Mouse (Mus musculus) embryonic fibroblast, embryonic 13.5 days (primary cell): ENCODE results near the gene Akap8. TPM values are rescaled to one million over a fixed set of nuclear protein-coding genes. Genes with fewer than 3 reads are reported as not detected.

Source experiments
- H3K27ac ChIP-seq: 2 replicates; pipeline ENCODE4 v1.5.1; 2012; ENCODE audit warnings: low read length, control low read depth, inconsistent platforms; ENCODE audit not compliant: insufficient read depth
- H3K4me1 ChIP-seq: 2 replicates; pipeline ENCODE4 v1.6.1; 2011; ENCODE audit warnings: low read length; ENCODE audit not compliant: control insufficient read depth, insufficient read depth
- H3K4me3 ChIP-seq: 2 replicates; pipeline ENCODE4 v1.5.1; 2011; ENCODE audit warnings: mild to moderate bottlenecking, control low read depth, low read length; ENCODE audit not compliant: insufficient read depth
- CTCF ChIP-seq: IDR thresholded peaks from 2 replicates; pipeline ENCODE4 v1.5.1; 2011; ENCODE audit warnings: mild to moderate bottlenecking, control low read depth, low read length, moderate library complexity, borderline replicate concordance; ENCODE audit not compliant: insufficient read depth
- POLR2A ChIP-seq: IDR thresholded peaks from 2 replicates; pipeline ENCODE4 v1.6.1; 2011; ENCODE audit warnings: low read depth, mild to moderate bottlenecking, control low read depth, low read length, moderate library complexity
- polyA plus RNA-seq: library from polyadenylated mRNA; stranded (reverse); fragments of >200 nt; gene quantifications from 2 replicates; pipeline ENCODE4 v1.2.4, GENCODE M21; 2011; ENCODE audit warnings: low read depth; ENCODE audit not compliant: missing spikeins, insufficient read length

The Akap8 gene
- polyA plus RNA-seq, 1 experiment, result 61.9 TPM

DNA sequence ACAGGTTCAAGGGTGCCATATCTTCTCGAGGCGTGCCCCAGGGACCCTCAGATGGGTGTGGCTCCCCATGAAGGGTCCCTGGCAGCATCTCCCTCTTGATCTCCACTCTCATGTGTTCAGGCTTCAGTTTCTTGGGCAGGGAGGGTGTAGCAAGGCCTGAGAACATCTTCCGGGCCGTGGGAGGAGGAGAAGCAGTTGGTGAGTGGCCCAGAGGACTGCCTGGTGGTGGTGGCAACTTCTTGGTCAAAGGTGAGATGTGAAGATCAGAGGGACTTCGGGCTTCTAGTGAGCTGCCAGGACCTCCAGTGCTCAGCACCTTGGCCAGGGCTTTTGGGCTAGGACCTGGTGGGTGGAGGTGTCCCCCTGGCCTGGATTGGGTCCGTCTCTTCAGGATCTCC is 37.9 kb upstream of the Akap8 start:
- no peak overlapping the region for H3K27ac ChIP-seq
- H3K4me3 ChIP-seq, result no peak overlapping the region
- H3K4me1 ChIP-seq, result 0 out of 2 replicates have a peak, but pooled peaks cover 2% of the 10 kb centered on the region
- TF ChIP-seq CTCF (no peak), POLR2A (no peak)

DNA sequence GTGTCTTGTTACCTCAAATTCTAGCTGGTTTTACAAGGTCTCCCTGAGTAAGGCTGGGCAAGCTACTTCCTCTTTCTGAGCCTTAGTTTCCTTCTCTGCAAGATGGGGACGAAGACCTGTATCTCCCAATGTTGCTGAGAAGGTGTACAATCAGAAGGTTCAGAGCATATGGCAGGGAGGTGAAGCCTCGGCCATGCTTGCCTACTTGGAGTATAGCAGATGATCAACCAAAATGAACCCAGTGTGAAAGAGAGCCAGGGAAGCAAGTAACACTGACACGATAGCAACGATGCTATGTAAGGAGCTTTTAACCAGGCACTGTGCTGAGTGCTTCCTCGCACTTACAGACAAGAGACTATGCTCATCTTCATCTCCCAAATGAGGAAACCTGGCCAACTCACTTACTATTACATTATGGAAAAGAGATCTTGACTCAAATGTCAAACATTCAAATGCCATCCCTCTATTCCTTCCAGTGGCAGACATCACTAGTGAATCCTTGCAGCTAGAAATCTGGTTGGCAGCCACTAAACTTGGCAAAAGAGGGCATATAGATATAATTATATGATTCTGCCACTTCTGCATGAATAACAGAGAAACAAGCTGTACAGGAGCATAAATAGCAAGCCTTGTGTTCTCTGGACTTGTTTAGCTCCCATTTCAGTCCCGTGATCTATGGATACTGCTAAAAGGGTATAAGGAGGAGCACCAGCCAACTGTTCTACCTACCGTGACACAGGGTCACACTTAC is 37.3 kb upstream of the Akap8 start:
- TF ChIP-seq POLR2A (no peak), CTCF (no peak)
- Histone ChIP-seq H3K4me3 (no peak overlapping the region), H3K27ac (no peak overlapping the region), H3K4me1 (0 out of 2 replicates have a peak, but pooled peaks cover 2% of the 10 kb centered on the region)

DNA sequence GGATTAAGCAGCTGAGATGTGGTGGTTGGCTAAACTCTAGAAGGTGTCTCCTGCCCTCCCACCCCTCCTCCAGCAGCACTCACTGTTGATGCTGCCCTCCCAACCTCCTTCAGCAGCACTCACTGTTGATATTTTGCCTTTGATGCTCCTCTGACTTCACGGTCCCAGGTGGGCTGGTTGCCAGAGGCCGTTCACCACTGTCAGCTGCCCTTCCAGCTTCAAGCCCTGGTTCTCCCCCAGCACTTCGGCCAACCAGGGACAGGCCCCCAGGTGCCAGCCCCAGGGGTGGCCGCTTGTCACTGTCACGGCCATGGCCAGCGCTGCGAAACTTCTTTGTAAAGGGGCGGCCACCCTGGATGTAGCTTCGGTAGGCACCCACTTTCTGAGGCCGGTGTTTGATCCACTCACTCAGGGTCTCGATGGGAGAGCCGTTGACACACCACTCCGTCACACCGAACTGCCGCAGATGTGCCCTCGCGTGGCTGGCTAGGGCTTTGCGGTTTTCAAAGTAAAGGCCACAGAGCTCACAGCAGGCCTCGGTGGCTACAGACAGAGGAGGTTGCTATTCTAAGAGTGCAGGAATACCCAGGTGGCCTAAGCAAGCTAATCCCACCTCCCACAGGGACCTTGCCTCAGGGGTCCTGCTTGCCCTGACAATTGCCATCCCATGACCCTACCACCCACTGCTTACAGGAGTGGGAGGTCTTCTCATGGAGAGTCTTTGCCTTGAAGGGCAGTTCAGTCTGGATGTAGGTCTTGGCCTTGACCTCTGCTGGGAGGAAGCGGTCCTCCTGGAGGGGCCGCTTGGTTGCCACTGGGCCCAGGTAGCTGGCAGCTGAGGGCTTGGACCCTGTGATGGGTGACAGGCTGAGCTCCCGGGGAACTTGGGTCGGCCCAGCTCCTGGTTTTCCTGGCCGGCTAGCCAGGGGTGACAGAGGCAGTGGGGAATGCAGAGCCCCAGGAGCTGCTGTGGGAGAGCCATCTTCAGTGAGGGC is 36.0 kb upstream of the Akap8 start:
- no peak overlapping the region for H3K4me3 ChIP-seq
- H3K27ac ChIP-seq, result no peak overlapping the region

DNA sequence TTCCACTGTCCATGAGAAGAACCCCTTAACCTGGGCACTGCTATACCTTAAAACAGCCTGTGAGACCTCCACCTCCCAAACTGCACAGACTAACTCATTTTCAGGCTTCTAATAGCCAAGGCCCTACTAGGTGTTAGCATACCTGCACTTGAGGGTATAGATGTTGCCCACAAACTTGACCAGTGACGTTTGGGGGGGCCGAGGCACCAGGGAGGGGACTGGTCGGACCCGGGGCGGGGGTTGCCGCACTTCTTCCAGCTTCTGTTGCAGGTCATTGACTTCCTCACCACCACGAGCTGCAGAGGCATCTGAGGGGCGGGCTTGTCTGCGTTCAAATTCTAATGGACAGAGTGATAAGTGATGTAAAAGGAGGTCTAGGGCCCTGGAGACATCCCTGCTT is 35.2 kb upstream of the Akap8 start:
- TF ChIP-seq CTCF, result no peak
- no peak for TF ChIP-seq POLR2A

More for the DNA sequence above, 36.0 kb upstream of the Akap8 start:
- no peak for TF ChIP-seq POLR2A
- TF ChIP-seq CTCF, result no peak
- no peaks in the 10 kb centered on the region for H3K4me1 ChIP-seq

DNA sequence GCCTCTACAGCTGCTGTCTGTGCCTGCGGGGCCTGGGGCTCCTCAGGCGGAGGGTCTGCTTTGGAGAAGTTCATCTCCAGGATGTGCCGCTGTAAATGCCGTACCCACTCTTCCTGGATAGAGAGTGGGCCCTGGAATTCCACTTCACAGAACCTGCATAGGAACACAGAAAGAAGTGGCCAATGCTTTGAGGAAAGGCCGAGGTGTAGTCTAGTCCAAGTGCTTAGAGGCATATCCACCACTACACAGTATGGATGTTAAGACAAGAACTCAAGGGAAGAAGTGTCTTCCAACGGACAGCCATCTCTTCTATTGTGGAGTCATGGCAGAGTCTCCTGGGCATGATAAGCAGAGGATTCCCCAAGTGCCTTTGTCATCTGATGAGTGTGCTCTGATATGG is 34.0 kb upstream of the Akap8 start:
- no peak overlapping the region for H3K27ac ChIP-seq
- TF ChIP-seq CTCF, result no peak
- no peak for TF ChIP-seq POLR2A
- no peaks in the 10 kb centered on the region for H3K4me1 ChIP-seq
- H3K4me3 ChIP-seq, result no peak overlapping the region

More for the DNA sequence above, 35.2 kb upstream of the Akap8 start:
- no peak overlapping the region for H3K27ac ChIP-seq
- H3K4me1 ChIP-seq, result no peaks in the 10 kb centered on the region
- no peak overlapping the region for H3K4me3 ChIP-seq

DNA sequence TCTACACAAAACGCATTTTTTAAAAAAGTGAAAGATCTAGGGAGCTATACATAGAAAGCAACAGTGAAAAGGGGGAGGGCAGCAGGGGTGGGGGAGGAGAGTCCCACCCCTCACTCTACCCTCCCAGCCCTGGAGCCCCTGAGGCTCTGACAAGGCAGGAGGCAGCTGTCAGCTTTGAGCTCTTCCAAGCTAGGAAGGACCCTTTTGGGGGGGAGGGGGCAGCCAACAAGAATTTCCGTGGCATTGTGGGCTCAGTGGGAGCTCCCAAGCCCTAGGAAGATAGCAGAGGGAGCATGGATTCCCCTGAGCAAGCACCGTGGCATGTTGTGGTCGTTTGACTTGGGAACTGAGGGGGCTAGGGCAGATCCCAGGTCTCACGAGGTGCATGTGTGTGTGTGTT is 33.2 kb upstream of the Akap8 start:
- TF ChIP-seq CTCF (no peak), POLR2A (no peak)
- Histone ChIP-seq H3K27ac (no peak overlapping the region), H3K4me3 (no peak overlapping the region), H3K4me1 (no peaks in the 10 kb centered on the region)

DNA sequence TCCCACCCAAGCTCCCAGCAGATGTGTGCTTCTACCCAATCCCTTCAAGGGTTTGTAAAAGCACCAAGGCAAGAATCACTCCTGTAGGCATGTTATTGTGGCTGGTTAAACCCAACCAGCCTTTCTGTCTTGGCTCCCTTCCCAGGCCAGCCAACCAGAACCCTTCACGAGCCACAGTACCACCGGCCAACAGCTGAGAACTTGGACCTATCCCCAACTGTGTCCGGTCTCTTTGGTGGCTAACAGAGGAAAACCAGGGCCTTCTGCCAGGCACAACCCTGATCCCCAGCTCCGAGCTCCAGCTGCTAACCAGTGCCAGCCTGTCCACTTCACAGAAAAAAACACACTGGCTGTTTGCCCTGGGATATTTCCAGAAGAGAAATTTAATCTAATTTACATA is 32.7 kb upstream of the Akap8 start:
- H3K4me1 ChIP-seq, result no peaks in the 10 kb centered on the region; the same call in 1 of the 2 replicates
- H3K4me3 ChIP-seq, result no peak overlapping the region
- no peak overlapping the region for H3K27ac ChIP-seq
- no peak for TF ChIP-seq POLR2A
- no peak for TF ChIP-seq CTCF

DNA sequence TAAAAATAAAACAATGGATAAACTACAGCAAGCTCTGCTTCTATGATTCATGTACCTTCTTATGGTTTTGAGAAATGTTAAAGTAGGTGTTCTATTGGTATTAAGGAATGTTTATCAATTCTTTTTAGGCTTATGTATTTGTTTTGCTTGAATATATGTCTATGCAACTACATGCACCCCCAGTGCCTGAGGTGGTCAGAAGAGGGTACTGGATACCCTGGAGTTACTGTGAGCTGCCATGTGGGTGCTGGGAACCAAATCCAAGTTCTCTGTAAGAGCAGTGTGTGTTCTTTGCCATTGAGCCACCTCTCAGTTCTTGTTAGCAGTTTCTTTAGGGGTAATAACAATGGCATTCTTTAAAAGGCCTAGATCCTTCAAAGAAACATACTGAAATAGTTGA is 30.7 kb upstream of the Akap8 start:
- TF ChIP-seq CTCF (no peak), POLR2A (no peak)
- Histone ChIP-seq H3K4me1 (peaks cover 1% of the 10 kb centered on the region; the same call in 1 of the 2 replicates), H3K4me3 (no peak overlapping the region), H3K27ac (no peak overlapping the region)

DNA sequence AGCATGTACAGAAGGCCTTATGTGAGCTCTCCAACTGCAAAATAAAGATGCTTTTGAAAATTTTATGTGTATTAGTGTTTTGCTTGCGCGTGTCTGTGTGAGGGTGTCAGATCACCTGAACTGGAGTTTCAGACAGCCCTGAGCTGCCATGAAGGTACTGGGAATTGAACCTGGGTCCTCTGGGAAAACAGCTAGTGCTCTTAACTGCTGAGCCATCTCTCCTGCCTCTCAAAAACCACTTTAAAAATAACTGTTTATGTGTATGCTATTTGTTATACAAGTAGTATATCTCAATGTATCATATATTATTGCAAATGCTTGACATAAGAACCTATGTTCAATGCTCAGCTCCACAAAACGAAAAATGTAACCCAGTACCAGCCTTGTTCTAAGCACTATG is 30.2 kb upstream of the Akap8 start:
- TF ChIP-seq POLR2A (no peak), CTCF (no peak)
- Histone ChIP-seq H3K27ac (no peak overlapping the region), H3K4me1 (peaks cover 1% of the 10 kb centered on the region; the same call in 1 of the 2 replicates), H3K4me3 (no peak overlapping the region)

DNA sequence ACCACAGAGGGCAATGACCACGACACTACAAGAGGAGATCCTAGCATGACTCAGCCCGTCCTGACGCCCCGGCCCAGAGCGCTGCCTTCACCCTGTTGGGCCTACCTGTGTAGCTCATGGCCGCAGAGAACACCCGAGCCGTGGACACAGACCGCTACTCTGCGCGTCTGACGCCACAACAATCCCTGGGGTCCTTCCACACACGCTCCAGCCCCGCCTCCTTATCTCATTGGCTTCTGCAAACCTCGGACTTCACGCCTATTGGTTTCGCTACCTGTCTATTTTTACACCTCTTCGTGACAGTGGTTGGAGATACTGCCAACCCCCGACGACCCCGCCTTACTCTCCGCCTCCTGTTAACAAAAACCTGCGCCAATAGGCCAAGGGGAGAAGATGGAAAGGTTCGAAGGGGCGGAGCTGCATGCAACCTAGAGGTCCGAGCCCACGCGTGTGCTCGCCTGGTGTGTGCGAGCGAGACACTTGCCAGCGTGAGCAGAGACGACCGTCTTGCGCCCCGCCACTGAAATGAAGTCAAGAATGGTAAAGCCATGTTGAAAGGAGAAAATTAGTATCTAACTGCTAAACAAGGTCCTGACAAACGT is 29.4 kb upstream of the Akap8 start, which contains the start of gene Akap8l:
Gene Akap8l, minus strand, starts transcription at position 226 of the 602 bp plus-strand sequence.
- TF ChIP-seq CTCF (no peak), POLR2A (peak; percentile 97)
- peaks cover 1% of the 10 kb centered on the region; the same call in 1 of the 2 replicates for H3K4me1 ChIP-seq
- peak within 1 kb of the TSS; percentile 63 for H3K4me3 ChIP-seq
- 0 out of 2 replicates have a peak within 1 kb of the TSS, but pooled peaks have one; percentile 1 for H3K27ac ChIP-seq
